Mouse (Mus musculus) spleen, postnatal 10 days (tissue): ENCODE results near the gene Psors1c2.
"Not testable (repeated sequence)": the region's sequence is repeated elsewhere in the genome, so short reads cannot be mapped to it uniquely, and the experiment has no call there.

ENCODE experiments used
- DNase-seq, 2 experiments: peaks; one replicate each; pipeline ENCODE4 v3.0.0; 2021 to 2022; ENCODE audit warnings: low spot score in 2 of 2

Gene Psors1c2

GRCm38 (mm10) chr17:35532901-35533300 is at the start of gene Psors1c2:
Gene Psors1c2, plus strand, starts transcription at chr17:35533201.
- no peak for DNase-seq

- peak; percentile 30 to 72 for DNase-seq
Observed at GRCm38 (mm10) chr17:35484066-35484465, 48.9 kb upstream of the Psors1c2 start.

- DNase-seq, result no peak
Observed at GRCm38 (mm10) chr17:35485702-35486101, 47.3 kb upstream of the Psors1c2 start.

- DNase-seq, result no peak
Observed at GRCm38 (mm10) chr17:35486726-35487125, 46.3 kb upstream of the Psors1c2 start.

GRCm38 (mm10) chr17:35488041-35488440 is 45.0 kb upstream of the Psors1c2 start:
- no peak for DNase-seq

- DNase-seq, result no peak
Observed at GRCm38 (mm10) chr17:35490320-35490719, 42.7 kb upstream of the Psors1c2 start.

GRCm38 (mm10) chr17:35497124-35497523 is 35.9 kb upstream of the Psors1c2 start:
- no peak for DNase-seq

- no peak for DNase-seq
Observed at GRCm38 (mm10) chr17:35502226-35502625, 30.8 kb upstream of the Psors1c2 start.

GRCm38 (mm10) chr17:35502762-35503161 is 30.2 kb upstream of the Psors1c2 start:
- DNase-seq, result no peak

GRCm38 (mm10) chr17:35503849-35504248 is 29.2 kb upstream of the Psors1c2 start:
- DNase-seq, result no peak

GRCm38 (mm10) chr17:35504628-35505481 is 28.1 kb upstream of the Psors1c2 start:
- DNase-seq, result no peak

GRCm38 (mm10) chr17:35505776-35506175 is 27.2 kb upstream of the Psors1c2 start, which contains the start of gene Pou5f1:
Gene Pou5f1, plus strand, starts transcription at chr17:35506018.
- DNase-seq, result no peak

GRCm38 (mm10) chr17:35506881-35507280 is 26.1 kb upstream of the Psors1c2 start:
- no peak for DNase-seq

- no peak for DNase-seq
Observed at GRCm38 (mm10) chr17:35507556-35508260, 25.3 kb upstream of the Psors1c2 start.

- not testable (repeated sequence) for DNase-seq
Observed at GRCm38 (mm10) chr17:35508279-35508678, 24.7 kb upstream of the Psors1c2 start.

GRCm38 (mm10) chr17:35509284-35509683 is 23.7 kb upstream of the Psors1c2 start:
- peak in 1 of 2 experiments; percentile 58 for DNase-seq

- no peak for DNase-seq
Observed at GRCm38 (mm10) chr17:35512916-35513626, 19.9 kb upstream of the Psors1c2 start.

- DNase-seq, result peak; percentile 91 to 92
Observed at GRCm38 (mm10) chr17:35513886-35514285, 19.1 kb upstream of the Psors1c2 start.

- no peak for DNase-seq
Observed at GRCm38 (mm10) chr17:35514756-35515155, 18.2 kb upstream of the Psors1c2 start.

GRCm38 (mm10) chr17:35515911-35516640 is 16.9 kb upstream of the Psors1c2 start:
- DNase-seq, result peak in 1 of 2 experiments; percentile 35
